Mouse (Mus musculus) left cerebral cortex, adult 11 months (tissue): ENCODE data around the gene 4933405L10Rik.

Source experiments
- DNase-seq: peaks from one replicate; pipeline ENCODE4 v3.0.0; 2022; ENCODE audit warnings: low spot score

4933405L10Rik gene

DNA sequence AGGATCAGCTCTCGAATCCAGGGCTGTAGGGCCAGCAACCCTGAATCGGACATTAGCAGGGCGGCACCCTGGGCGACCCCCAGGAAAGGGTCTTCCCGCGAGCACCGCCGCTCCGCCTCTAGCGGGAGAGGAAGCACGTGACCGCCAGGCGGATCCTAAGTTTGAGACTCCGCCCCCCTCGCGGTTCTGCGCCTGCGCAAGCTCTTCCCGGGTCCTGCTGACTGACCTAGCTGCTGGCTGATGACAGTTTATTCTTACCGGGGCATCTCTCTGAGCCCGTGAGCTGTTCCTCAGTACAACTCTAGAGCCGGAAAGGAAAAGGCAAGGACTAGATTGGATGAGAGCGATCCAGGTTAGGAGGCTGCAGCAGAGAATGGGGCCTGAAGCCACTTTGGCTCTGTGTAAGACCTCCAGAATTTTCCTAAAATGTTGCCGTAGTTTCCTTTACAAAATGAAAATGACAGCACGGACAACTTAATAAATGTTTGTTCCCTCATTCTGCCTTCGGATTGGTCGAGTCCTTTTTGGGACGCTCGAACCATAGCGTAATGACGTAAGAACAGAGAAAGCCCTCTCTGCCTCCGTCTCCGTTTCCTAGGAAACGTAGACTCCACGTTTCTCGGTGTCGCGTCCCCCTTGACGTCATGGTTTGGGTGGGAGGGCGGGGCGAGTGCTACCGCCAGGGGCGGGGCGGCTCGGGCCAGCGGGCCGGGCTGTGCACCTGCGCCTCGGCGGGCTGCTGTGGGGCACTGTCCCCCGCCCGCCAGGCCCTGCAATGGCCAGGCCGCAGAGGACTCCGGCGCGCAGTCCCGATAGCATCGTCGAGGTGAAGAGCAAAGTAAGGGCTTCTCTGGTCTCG is 6.3 kb upstream of the 4933405L10Rik start, which contains the start of the genes Acd and Pard6a:
Gene Acd, minus strand, starts transcription at position 137 of the 859 bp plus-strand sequence.
Gene Pard6a, plus strand, starts transcription at position 183 of the 859 bp plus-strand sequence.
- peak; percentile 94 for DNase-seq

DNA sequence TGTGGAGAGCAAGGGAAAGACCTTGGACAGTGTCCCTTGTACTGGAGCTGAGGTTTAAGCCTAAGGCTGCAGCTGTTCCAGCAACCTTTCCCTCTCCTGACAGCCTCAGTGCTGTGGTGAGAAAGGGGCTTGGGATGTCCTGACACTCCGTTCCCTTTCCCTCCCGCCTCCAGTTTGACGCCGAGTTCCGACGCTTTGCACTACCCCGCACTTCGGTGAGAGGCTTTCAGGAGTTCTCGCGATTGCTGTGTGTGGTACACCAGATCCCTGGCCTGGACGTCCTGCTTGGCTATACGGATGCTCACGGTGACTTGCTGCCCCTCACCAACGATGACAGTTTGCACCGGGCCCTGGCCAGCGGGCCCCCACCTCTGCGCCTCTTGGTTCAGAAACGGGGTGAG is 5.5 kb upstream of the 4933405L10Rik start:
- no peak for DNase-seq

DNA sequence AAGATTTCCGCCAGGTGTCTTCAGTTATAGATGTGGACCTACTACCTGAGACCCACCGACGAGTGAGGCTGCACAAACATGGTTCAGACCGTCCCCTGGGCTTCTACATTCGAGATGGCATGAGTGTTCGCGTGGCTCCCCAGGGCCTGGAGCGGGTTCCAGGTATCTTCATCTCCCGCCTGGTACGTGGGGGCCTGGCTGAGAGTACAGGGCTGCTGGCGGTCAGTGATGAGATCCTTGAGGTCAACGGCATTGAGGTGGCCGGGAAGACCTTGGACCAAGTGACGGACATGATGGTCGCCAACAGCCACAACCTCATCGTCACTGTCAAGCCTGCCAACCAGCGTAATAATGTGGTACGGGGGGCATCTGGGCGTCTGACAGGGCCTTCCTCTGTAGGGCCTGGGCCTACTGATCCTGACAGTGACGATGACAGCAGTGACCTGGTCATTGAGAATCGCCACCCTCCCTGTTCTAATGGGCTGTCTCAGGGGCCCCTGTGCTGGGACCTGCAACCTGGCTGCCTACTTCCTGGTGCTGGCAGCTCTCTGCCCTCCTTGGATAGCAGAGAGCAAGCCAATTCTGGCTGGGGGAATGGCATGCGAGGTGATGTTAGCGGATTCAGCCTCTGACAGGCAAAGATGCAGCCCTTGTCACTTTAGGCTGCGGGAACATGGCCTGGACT is 4.6 kb upstream of the 4933405L10Rik start:
- DNase-seq: no peak

DNA sequence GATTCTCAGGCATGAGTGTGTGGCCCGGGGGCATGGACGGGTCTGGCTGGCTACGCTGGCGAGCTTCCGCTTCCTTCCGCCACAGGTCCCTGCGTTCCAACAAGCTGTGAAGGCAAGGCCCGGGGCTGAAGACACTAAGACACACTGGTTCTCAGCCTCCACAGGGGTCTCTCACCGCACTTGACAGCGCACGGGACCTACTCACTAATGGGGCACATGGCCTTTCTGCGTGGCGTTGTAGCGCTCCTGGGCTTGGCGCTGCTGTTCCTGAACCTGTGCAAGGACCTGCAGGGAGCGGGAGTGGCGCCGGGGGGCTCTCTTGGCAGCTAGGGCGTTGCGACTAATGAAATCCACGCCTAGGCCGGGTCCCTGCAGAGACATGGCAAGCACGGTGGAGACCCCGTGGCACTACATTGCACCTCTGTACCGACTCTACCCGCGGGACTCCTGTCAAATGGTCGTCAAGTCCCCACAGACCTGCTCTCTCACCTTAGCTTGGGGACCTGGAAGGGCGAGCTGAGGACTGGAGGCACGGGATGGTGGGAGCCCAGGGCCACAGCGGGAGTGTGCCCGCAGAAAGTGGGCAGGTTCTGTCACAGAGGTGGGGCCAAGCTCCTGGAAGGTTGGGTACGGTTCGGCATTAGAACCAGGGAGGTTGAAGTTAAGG is 3.2 kb upstream of the 4933405L10Rik start:
- no peak for DNase-seq

DNA sequence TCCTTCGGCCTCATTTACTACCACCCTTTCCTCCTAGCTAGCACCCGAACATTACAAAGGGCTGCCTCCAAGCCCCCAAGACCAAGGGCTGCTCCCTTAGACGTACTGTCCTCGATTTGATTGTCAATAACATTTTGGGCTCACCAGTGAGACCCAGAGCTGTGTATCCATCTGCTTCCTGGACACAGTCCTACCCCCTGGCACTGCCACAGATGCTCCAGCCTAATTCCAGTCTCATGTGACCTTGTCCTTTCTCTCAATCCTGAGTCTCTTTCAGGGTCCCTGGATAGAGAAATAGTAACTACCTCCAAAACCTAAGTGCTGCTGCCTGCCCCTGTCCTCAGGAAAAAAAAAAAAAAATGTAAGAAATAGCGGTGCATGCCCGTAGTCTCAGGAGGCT is 2.5 kb upstream of the 4933405L10Rik start:
- DNase-seq: no peak

DNA sequence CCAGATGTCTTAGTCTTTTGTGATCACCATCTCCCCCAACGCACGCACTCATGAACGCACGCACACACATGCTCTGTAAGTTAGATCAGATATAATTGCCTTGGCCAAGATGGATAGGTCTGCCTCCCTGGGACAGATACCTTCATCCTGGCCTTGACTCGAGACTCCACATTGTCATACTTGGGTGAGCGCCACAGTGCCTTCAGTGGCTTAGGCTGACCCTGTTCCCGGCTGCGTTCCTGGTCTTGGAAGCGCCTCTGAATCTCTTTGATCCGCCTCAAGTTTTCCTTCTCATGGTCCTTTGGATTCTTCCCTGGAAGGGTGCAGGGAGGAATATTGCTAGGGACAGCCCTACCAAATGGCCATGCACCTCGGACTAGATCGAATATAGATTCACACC is 1.0 kb upstream of the 4933405L10Rik start:
- no peak for DNase-seq

DNA sequence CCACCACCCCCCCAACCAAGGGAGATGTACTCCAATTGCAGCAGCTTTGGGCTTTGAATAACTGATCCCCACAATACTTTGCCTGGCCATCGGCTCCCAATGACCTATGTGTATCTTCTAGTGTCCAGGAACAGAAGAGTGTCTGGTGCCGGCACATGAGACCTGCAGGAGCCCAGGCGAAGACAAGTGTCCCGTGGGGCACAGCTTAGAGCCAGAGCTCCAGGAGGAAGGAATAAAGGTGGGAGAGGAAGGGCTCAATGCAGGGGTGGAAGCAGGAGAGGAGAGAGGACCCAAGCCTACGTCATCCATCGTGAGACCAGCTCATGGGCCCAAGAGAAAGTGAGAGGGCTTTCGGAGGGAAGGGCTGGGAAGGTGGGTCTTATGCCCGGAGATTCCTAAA is 1.2 kb downstream of the 4933405L10Rik start:
- no peak for DNase-seq

DNA sequence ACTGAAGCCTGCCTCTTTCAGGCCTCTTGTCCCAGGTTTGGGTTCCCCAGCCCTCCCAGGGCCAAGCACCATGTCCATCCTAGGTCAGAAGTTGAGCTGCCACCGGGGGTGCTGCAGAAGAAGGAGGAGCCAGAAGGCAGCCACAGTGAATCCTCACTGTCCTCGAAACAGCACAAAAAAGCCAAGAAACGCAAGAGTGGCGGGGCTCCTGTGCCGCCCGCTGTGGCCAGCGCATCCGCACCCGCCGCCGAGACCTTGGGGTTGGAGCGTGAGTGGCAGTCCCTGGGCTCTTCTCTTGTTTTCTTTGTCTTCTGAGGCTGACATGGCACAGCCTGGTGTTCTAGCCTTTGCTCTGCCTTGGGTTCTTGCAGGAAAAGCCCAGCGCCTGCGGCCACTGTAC is 1.9 kb downstream of the 4933405L10Rik start:
- no peak for DNase-seq

DNA sequence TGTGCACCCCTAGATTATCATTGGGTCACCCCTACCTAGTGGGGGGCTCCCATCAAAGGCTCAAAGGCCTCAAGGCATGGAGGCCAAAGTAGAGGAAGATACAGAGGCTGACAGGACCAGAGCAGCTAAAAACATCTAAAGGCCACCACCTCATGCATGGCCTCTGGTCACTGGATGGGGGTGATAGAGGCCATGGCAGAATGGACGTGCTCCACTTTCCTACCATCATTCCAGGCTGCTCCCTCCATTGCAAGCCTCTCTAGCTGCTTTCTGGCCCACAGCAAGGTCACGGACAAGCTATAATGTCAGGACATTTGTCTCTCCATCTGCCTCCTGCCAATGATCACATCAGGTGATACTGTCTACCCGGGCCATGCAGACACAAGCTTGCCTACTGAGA is 4.8 kb downstream of the 4933405L10Rik start:
- DNase-seq: no peak

DNA sequence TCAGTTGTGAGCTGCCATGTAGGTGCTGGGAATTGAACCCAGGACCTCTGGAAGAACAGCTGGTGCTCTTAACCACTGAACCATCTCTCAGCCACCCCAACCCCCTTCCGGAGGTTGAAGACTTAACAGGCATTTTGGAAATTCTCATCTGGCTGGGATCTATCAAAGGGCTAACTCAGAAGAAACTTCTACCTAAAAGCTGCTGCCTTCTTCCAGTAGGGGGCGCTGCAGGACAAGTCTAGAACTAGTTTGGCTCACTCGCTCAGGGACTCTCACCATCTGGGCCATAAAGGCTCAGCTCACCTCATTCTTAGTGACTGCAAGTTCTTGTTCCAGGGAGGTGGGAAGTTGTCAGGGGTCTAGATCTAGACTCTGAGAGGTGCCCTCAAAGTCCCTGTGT is 6.7 kb downstream of the 4933405L10Rik start:
- no peak for DNase-seq

DNA sequence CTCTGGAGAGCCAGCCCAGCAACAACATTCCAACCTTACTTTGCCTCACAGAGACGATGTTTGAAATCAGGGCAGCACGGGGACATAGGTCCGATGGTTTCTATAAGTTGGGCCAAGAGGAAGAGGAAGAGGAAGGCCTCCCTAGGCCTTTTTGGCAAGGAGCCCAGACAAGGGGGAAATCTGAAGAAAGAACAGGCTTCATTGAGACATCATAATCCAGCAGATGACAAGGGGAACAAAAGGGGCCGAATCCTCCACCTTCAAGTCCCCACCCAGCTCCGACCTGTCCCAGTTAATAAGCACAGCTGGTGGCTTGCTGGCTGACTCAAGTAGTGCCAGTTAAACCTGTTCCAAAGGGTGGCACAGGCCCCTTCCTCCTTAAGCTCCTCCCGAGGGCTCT is 7.6 kb downstream of the 4933405L10Rik start:
- DNase-seq: no peak

DNA sequence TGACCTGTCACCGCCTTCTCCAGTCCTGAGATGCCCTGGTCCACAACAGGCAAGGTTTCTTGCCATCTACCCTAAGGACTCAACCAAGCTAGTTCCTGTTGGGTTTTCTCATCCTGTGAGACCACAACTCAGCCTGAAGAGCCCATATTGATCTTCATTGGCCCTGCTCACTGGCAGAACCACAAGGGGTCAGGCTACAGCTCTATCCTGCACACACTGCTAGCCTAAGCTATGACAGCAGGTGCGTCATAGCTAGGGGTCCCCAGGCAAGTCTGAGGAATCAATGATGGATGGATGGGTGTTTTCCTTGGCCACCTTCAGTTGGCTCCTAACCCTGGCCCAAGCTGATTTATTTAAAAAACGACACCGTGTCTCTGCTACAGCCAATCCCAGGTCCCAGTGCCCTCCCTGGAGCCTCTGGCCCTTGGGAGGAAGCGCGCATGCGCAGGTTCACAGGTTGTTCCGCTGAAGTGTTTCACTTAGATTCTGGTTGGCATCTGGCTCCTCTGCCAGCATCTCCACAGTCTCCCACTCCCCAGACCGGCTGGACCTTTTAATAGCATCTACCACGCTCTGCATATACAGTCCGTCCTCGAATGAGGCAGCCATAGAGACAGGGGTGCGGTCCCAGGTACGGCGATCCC is 9.0 kb downstream of the 4933405L10Rik start:
- DNase-seq: no peak

DNA sequence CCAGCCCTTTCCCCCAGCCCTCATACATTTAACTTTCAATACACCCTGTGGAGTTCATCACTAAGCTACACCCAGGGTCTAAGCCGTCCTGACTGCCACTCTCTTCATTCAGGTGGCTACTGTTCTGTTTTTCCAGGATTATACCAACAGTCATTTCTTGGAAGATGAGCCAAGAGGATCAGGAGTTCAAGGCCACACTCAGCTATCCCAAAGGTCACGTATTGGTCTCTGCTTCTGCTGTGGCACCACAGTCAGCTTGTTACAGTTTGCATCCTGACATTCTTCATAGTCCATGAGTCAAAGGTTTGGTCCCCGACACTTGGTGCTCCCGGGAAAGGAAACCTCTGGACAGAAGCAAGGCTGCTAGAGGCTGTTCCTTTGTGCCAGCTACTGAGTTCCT is 12.2 kb downstream of the 4933405L10Rik start:
- DNase-seq: no peak

DNA sequence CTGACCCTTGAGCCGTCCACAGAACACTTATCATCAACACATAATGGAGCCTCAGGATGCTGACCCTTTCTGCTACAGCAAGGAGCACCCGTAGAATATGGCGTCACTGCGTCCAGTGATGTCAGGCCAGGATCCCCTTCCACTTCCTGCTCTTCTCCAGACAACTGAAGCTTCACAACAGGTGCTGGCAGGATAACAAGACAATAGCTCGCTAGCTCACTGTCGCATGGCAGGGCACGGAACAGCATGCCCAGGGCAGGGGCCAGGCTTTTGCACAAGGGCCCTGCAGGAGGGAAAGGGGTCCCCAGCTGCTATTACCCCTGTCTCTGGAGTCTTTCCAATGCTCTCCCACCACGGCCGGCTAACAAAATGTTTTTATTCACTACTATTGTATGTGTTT is 15.4 kb downstream of the 4933405L10Rik start:
- DNase-seq: no peak

DNA sequence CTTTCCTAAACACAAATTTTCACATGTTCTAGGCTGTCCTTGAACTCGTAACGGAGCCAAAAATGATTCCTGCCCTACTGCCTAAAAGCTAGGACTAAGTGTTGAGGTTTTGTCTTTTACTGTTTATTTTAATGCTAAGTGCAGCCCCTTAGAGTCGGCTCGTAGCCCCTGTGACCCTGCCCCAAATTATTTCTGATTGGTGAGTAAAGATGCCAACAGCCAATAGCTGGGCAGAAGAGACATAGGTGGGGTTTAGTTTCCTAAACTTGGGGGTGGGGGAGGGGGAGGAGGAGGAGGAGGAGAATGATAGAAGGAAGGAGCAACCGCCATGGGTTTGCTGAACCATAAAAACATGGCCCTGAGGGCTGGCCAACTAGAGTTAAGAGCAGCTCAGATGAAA is 18.3 kb downstream of the 4933405L10Rik start:
- DNase-seq: no peak

DNA sequence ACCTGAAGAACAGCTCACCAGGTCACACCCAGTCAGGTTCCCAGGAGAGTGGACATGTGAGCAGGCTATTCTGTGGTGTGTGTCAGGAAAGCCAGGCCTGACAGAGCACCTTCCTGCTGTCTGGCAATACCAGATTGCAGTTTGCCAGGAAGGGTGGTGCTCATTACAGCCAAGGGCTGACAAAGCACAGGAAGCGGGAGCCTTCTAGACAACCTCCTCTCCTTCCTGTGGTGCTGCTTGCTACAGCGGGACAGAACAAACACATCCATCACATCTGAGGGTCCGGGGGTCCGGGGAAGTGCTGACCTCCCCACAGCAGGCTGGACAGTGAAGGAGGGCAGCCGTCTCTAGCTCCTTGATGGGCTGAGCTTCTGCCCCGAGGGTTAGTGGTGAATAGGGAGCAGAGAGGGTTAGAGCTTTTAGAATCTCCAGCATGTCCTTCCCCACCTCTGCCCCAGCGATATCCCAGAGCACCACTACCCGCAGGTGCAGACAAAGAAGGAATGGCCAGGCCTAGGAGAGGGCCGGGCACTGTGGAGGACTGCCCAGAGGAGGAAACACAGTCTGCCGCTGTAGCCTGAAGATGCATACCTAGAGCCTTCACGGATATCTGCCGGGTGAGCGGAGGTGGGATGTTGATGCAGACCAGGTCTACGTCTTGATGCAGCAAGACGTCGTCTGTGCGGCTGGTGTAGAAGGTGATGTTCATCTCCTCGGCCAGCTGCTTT is 20.1 kb downstream of the 4933405L10Rik start:
- no peak for DNase-seq

DNA sequence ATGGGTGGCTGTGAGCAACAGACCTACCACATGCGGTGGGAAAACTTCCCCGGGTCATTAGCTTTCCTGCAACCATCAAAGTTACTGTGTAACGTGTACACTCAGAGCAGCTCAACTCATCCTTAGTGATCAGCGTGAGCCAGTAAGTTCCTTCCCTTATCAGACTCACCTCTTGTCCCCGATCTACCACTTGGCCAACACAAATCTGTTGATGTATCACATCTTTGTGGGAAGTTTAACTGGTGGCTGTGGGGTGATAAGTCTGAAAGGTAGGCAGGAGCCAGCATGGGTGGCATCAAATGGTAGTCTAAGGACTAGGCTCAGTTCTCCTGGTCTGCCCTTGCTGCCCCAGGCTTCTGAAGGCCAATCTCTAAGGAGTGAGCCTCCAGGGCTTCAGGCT is 24.7 kb downstream of the 4933405L10Rik start:
- DNase-seq: no peak

DNA sequence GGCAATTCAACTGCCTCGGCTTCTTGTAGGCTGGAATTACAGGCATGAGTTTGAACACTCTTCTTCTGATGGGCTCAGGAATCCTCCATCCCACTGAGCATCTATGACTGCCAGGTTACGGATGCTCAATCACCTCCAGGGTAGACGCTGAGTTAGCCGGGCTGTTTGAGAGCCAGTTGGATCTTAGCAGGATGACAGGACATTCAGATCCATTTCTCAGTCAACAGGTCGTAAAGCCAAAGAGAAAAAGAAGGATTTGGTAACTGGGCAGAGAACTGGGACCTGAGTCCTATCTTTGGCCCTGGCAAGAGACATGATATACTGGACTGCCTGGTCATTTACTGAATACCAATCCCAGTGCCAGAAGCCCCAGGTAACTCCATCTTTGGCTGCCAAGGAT is 31.8 kb downstream of the 4933405L10Rik start:
- DNase-seq: no peak

DNA sequence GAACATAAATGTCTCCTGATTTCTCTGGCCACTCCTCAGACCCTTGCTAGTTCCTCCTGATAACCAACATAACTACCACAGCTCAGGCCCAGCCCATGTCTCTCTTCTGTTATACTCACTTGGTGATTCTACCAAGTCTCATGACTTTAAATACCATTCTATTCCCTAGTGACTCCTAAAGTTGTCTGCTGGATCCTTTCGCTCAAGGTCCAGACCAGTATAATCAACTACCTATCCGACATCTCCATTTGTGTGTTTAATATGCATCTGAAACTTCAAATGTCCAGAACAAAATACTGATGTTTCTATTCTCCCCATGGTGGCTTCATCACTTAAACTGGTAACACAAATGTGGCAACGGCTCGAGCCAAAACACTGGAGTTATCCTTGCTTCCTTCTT is 35.8 kb downstream of the 4933405L10Rik start:
- no peak for DNase-seq

DNA sequence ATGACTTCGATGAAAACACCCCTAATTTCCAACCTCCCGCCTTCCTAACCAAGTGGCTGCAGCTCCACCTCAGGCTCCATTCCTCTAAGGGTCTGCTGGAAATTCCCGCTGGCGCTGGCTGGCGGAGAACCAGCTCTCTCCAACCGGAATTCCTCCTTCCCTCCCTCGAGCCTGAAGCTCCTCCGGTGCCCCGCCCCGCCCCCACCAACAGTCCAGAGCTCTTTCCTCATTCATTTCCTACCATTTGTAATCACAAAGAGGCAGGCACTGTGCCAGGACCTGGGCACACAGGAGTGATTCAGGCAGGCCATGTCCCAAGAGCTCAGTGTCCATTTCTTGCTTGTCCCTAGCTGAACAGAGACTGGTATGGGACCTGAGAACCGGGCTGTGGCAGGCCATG is 43.2 kb downstream of the 4933405L10Rik start:
- no peak for DNase-seq

DNA sequence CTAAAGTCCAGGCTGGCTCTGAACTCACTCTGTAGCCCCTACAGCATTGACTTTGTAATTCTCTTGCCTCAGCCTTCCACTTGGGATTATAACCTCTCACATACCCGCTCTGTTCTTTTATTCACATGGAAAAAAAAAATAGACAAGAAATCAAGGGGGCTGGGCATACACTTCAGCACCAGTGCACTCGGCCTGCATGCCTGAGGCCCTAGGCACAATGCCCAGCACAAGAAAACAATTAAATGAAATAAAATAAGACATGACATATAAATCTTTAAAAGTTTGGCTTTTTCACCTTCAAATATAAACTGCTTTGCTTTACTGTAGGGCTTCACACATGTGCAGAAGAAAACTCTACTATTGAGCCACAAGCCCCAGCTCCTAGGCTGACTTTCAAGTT is 46.5 kb downstream of the 4933405L10Rik start:
- no peak for DNase-seq

DNA sequence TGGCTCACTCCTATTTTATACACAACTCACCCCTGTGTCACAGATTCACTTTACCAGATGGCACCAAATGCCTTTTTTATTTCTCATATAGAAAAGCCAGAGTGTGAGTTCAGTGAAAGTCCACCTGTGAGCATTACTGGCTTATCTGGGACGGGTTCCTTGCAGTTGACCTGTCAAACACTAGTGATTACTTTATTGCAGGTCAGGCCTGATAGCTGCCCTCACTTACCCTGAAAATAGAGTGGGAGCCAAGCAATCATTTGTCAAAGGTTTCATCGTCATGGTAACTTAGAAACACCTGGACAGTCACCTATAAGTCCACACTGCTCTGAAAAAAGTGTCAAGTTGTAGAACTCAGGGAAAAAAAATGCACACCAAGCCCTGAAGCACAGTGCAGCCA is 47.2 kb downstream of the 4933405L10Rik start:
- DNase-seq: no peak
